Mouse (Mus musculus): ENCODE data around the gene Cxcl10. TPM values are rescaled to one million over a fixed set of nuclear protein-coding genes. Genes with fewer than 3 reads are reported as not detected.
"Not testable (repeated sequence)": the region's sequence is repeated elsewhere in the genome, so short reads cannot be mapped to it uniquely, and the experiment has no call there.

The Cxcl10 gene
- polyA plus RNA-seq, 1 experiment from 2014 or later, result 2.4 TPM

- WGBS, result 61% methylated on average over 10 of the region's 10 CpGs
- no peaks in the 10 kb centered on the region for H3K9me3 ChIP-seq
Measured at GRCm38 (mm10) chr5:92368392-92368791, 19.7 kb upstream of the Cxcl10 start.

DNA sequence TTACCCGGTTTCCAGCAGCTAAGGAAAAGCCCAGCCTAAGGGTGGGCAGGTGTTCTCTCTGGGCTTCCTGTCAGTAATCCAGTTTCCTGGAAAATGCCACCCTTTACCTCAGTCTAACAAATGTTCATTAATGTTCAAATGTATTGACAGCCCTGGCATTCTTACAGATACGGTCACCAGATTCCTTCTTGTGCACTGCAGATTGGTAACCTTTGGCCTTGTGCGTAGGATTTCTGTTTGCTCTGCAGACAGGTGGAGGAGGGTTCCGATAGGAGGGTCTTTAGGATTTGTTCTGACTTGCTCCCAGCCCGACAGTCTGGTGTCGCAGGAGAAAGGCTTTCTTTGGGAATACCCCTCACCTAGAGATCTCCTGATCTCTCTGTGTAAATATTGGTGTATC, 17.9 kb upstream of the Cxcl10 start:
- Histone ChIP-seq H3K9ac (no peak overlapping the region), H3K36me3 (no peaks in the 10 kb centered on the region), H3K27me3 (replicated peaks) (no peaks in the 10 kb centered on the region), H3K27ac (no peak overlapping the region), H3K4me3 (replicated peaks) (no peak overlapping the region), H3K4me1 (replicated peaks) (peaks cover 16% of the 10 kb centered on the region; the same call in 1 of the 2 replicates), H3K9me3 (no peaks in the 10 kb centered on the region), H3K4me2 (replicated peaks) (peak overlapping the region; percentile 42; the same call in 1 of the 2 replicates)
- WGBS, result 37% methylated on average over 6 of the region's 6 CpGs
- peak; percentile 67 for ATAC-seq

More at GRCm38 (mm10) chr5:92368392-92368791, 19.7 kb upstream of the Cxcl10 start:
- no peak for ATAC-seq
- Histone ChIP-seq H3K27ac (no peak overlapping the region), H3K27me3 (replicated peaks) (no peaks in the 10 kb centered on the region), H3K4me2 (replicated peaks) (no peak overlapping the region), H3K4me1 (replicated peaks) (peaks cover 16% of the 10 kb centered on the region; the same call in 1 of the 2 replicates), H3K4me3 (replicated peaks) (no peak overlapping the region), H3K36me3 (no peaks in the 10 kb centered on the region), H3K9ac (no peak overlapping the region)

DNA sequence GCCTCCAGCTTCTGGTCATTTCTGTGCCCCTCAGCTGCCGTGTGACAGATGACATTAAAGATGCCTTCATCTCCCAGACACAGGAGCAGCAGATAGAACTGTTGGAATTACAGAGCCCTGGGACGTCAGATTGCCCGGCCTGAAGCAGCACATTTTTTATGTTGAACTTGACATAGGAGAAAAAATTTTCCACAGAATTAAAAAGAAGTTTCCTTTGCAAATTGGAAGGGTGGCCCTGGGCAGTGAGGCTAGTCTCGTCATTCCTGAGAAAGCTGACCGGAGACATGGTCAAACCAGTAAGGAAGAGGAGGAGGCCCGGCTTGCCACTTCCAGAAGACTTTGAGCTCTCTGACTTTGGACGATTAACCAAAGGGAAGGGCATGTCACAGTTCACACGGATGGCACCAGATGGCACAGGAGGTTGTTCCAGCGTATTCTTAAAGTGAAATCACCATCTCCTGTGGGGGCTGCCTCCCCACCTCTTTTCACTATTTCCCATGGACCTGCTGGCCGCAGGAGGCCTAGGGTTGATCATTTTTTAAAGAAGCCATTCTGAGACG, 16.5 kb upstream of the Cxcl10 start:
- no peak for ATAC-seq
- H3K9me3 ChIP-seq, result no peaks in the 10 kb centered on the region
- 79% methylated on average over 11 of the region's 11 CpGs for WGBS
- no peak overlapping the region for H3K27ac ChIP-seq
- H3K9ac ChIP-seq, result no peak overlapping the region
- H3K36me3 ChIP-seq, result no peaks in the 10 kb centered on the region
- H3K4me3 ChIP-seq (replicated peaks), result no peak overlapping the region
- peaks cover 7% of the 10 kb centered on the region; the same call in 1 of the 2 replicates for H3K4me1 ChIP-seq (replicated peaks)
- H3K4me2 ChIP-seq (replicated peaks), result no peak overlapping the region
- no peaks in the 10 kb centered on the region for H3K27me3 ChIP-seq (replicated peaks)

DNA sequence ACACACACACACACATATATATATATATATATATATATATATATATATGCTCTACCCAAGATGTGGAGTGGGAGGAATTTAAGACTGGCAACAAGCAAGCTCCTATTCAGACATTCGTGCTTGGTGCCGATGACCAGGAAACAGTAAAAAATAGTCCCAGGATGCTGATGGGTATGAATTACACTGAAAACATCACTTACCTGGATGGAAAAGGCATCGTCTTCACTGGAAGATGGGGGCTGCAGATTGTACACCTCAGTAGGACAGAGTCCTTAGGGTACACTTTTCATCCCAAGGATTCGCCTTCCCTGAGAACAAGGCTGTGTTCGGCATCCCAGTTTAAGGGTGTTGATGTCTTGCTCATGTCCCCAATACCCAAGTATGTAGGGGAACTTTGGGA, 15.3 kb upstream of the Cxcl10 start:
- no peak overlapping the region for H3K9ac ChIP-seq
- no peaks in the 10 kb centered on the region for H3K9me3 ChIP-seq
- H3K27me3 ChIP-seq (replicated peaks), result no peaks in the 10 kb centered on the region
- no peak overlapping the region for H3K4me3 ChIP-seq (replicated peaks)
- H3K27ac ChIP-seq, result no peak overlapping the region
- H3K36me3 ChIP-seq, result no peaks in the 10 kb centered on the region
- 91% methylated on average over 5 of the region's 5 CpGs for WGBS
- H3K4me2 ChIP-seq (replicated peaks), result no peak overlapping the region
- peaks cover 7% of the 10 kb centered on the region; the same call in 1 of the 2 replicates for H3K4me1 ChIP-seq (replicated peaks)
- ATAC-seq, result no peak

DNA sequence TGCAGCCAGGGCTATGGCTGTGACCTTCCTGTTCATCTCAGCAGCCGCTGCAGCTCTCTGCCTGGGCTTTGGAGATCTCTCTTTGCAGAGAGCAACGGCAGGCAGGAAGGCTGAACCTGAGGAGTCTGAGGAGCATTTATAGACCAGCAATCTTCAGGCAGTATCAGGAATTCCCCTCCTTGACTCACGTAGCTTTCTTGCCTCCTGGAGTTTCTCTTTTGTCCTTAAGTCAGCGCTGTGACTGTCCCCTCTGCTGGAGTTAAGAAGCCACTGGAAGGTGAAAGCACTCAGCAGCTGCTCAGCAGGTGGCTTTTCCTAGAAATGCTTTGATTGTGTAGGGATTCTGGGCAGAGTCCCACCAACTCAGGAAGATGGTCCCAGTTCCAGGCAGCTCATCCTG, 14.5 kb upstream of the Cxcl10 start:
- Histone ChIP-seq H3K36me3 (no peaks in the 10 kb centered on the region), H3K4me2 (replicated peaks) (no peak overlapping the region), H3K9ac (no peak overlapping the region), H3K4me3 (replicated peaks) (no peak overlapping the region), H3K4me1 (replicated peaks) (peaks cover 7% of the 10 kb centered on the region; the same call in 1 of the 2 replicates), H3K9me3 (no peaks in the 10 kb centered on the region), H3K27ac (no peak overlapping the region), H3K27me3 (replicated peaks) (no peaks in the 10 kb centered on the region)
- WGBS, result 15% methylated on average over 4 of the region's 4 CpGs
- ATAC-seq, result no peak

DNA sequence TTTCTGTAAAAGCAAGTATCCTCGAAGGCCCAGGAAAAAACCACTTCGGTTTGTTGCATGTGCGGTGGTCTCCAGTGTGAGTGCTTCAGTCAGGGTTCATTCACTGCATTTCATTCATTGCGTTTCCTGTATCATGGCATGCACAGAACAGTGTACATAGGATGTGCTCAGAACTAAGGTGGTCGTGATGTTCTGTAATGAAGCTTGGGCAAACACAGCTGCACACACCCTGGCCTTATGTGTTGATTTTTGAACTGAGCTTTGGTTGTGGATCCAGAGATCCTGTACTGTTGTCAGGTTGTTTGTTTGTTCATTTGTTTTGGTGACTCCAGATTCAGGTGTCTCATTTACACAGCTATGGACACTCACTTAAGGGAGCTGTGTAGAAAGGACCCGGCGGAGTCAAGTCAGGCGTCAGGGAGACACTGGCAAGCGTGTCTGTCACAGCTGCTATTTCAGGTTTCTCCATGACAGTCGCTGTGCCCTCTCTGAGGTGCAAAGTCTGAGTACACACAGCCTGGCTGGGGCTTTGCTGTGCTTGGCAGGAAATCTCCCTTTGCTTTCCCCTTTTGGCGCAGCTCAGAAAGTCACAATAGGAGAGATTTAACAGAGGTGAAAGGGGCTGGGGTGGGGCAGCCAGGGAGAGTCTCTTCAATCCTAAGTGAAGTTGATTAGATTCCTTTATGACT, 10.2 kb upstream of the Cxcl10 start:
- no peak overlapping the region for H3K27ac ChIP-seq
- ATAC-seq, result peak; percentile 20; the same call in 1 of the 2 replicates

DNA sequence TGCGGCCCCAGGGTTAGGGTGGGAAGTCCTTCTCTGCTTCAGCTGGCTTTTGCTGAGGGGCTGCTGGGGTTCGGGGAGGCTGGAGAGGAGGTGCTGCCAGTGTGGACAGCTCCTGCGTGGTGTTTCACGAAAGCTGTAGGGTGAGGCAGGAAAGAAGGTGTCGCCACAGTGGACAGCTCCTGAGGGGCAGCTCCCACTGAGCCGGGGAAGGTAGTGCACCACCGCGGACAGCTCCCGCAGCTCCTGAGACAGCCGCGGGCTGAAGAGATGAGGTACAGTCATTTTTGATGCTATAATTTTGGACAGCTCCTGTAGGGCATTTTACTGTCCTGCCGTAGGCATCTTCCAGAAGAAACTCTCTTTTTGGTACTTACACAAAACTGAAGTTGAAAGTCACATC, 9.3 kb upstream of the Cxcl10 start:
- no peak overlapping the region for H3K9ac ChIP-seq
- H3K27me3 ChIP-seq (replicated peaks), result no peaks in the 10 kb centered on the region
- 24% methylated on average over 11 of the region's 12 CpGs for WGBS
- H3K4me1 ChIP-seq (replicated peaks), result peaks cover 4% of the 10 kb centered on the region; the same call in 1 of the 2 replicates
- no peak overlapping the region for H3K27ac ChIP-seq
- no peaks in the 10 kb centered on the region for H3K9me3 ChIP-seq
- ATAC-seq, result 0 out of 2 replicates have a peak, but pooled peaks have one; percentile 49
- H3K4me2 ChIP-seq (replicated peaks), result no peak overlapping the region
- no peak overlapping the region for H3K4me3 ChIP-seq (replicated peaks)
- H3K36me3 ChIP-seq, result no peaks in the 10 kb centered on the region

More for the DNA sequence above, 10.2 kb upstream of the Cxcl10 start:
- no peak overlapping the region for H3K4me3 ChIP-seq (replicated peaks)
- no peaks in the 10 kb centered on the region for H3K27me3 ChIP-seq (replicated peaks)
- no peak overlapping the region for H3K4me2 ChIP-seq (replicated peaks)
- H3K9me3 ChIP-seq, result no peaks in the 10 kb centered on the region
- H3K36me3 ChIP-seq, result no peaks in the 10 kb centered on the region
- H3K4me1 ChIP-seq (replicated peaks), result no peaks in the 10 kb centered on the region
- no peak overlapping the region for H3K9ac ChIP-seq
- WGBS, result 72% methylated on average over 11 of the region's 11 CpGs

GRCm38 (mm10) chr5:92353517-92353916, 4.8 kb upstream of the Cxcl10 start:
- WGBS, result 21% methylated on average over 11 of the region's 11 CpGs
- H3K4me1 ChIP-seq (replicated peaks), result peaks cover 10% of the 10 kb centered on the region; the same call in 1 of the 2 replicates
- no peaks in the 10 kb centered on the region for H3K36me3 ChIP-seq
- H3K9ac ChIP-seq, result peak overlapping the region; percentile 33; the same call in 1 of the 2 replicates
- peak overlapping the region; percentile 31 for H3K4me3 ChIP-seq (replicated peaks)
- H3K27me3 ChIP-seq (replicated peaks), result no peaks in the 10 kb centered on the region
- peak overlapping the region; percentile 45 for H3K4me2 ChIP-seq (replicated peaks)
- no peak overlapping the region for H3K27ac ChIP-seq
- peak; percentile 67 for ATAC-seq
- H3K9me3 ChIP-seq, result no peaks in the 10 kb centered on the region

DNA sequence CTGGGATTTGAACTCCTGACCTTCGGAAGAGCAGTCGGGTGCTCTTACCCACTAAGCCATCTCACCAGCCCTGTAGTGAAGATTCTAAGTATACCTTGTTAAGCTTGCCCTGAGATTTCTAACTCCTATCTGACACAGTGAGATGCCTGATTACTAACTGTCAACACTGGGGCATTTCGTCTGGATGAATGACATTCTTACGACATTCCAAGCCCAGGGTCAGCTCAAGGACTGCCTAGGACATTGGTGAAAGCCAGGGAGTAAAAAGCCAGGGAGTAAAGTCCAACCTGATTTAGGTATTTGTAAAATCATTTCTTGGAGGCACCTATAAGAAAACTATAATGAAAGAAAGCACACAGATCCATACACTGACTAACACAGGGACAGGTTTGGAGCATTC, 4.0 kb upstream of the Cxcl10 start:
- not testable (repeated sequence) for ATAC-seq; H3K4me3 ChIP-seq (replicated peaks); H3K27me3 ChIP-seq (replicated peaks); H3K36me3 ChIP-seq; H3K9me3 ChIP-seq; H3K4me2 ChIP-seq (replicated peaks); H3K9ac ChIP-seq; H3K27ac ChIP-seq
- peaks cover 18% of the 10 kb centered on the region; the same call in 1 of the 2 replicates for H3K4me1 ChIP-seq (replicated peaks)
- 63% methylated on average over 4 of the region's 4 CpGs for WGBS

DNA sequence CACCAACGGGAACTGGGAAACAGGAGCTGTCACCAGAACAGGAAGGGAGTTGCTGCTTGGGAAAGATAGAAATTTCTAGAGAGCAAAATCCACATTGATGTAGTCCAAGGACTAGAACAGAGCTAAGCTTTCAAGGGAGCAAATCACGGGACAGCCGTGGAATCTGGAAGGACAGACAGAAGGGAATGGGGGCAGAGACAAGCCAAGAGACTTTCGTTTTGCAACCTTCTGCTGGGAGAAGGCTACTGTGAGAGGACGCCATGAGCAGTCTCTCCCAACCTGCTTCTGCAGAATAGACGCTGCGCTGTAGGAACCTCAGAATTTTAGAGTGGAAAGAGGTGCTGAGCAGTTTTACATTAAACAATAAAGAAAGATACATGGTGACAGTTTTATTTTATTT, 1.0 kb upstream of the Cxcl10 start:
- 80% methylated on average over 7 of the region's 7 CpGs for WGBS
- peaks cover 18% of the 10 kb centered on the region; the same call in 1 of the 2 replicates for H3K4me1 ChIP-seq (replicated peaks)
- ATAC-seq, result no peak
- no peaks in the 10 kb centered on the region for H3K36me3 ChIP-seq
- no peak overlapping the region for H3K27ac ChIP-seq
- no peaks in the 10 kb centered on the region for H3K9me3 ChIP-seq
- H3K4me3 ChIP-seq (replicated peaks), result no peak overlapping the region
- no peaks in the 10 kb centered on the region for H3K27me3 ChIP-seq (replicated peaks)
- H3K9ac ChIP-seq, result no peak overlapping the region
- H3K4me2 ChIP-seq (replicated peaks), result no peak overlapping the region

- Histone ChIP-seq H3K9me3 (no peaks in the 10 kb centered on the region), H3K4me3 (replicated peaks) (no peak overlapping the region), H3K4me2 (replicated peaks) (no peak overlapping the region), H3K36me3 (no peaks in the 10 kb centered on the region), H3K27me3 (replicated peaks) (no peaks in the 10 kb centered on the region), H3K4me1 (replicated peaks) (peaks cover 11% of the 10 kb centered on the region; the same call in 1 of the 2 replicates), H3K9ac (no peak overlapping the region), H3K27ac (no peak overlapping the region)
- 82% methylated on average over 8 of the region's 8 CpGs for WGBS
- ATAC-seq, result no peak
Measured at GRCm38 (mm10) chr5:92345006-92345405, 3.7 kb downstream of the Cxcl10 start.

GRCm38 (mm10) chr5:92340606-92341005, 8.1 kb downstream of the Cxcl10 start:
- Histone ChIP-seq H3K4me1 (replicated peaks) (no peaks in the 10 kb centered on the region), H3K9me3 (no peaks in the 10 kb centered on the region), H3K36me3 (no peaks in the 10 kb centered on the region), H3K4me2 (replicated peaks) (no peak overlapping the region), H3K9ac (no peak overlapping the region), H3K27me3 (replicated peaks) (no peaks in the 10 kb centered on the region), H3K27ac (no peak overlapping the region), H3K4me3 (replicated peaks) (no peak overlapping the region)
- WGBS, result 79% methylated on average over 4 of the region's 4 CpGs
- ATAC-seq, result no peak
